Mouse (Mus musculus): ENCODE results near the gene Trp73.

Gene Trp73

GRCm38 (mm10) chr4:154140182-154140212, at the start of gene Trp73:
TSS of gene Trp73 (minus strand) at chr4:154140208.
- no peak for DNase-seq

- DNase-seq, result no peak
These were observed 48.9 kb upstream of the Trp73 start for GRCm38 (mm10) chr4:154188948-154189347.

- DNase-seq, result no peak
These were observed 46.1 kb upstream of the Trp73 start for GRCm38 (mm10) chr4:154186002-154186537.

- no peak for DNase-seq
These were observed 45.0 kb upstream of the Trp73 start for GRCm38 (mm10) chr4:154185001-154185400.

- DNase-seq, result no peak
These were observed 43.6 kb upstream of the Trp73 start for GRCm38 (mm10) chr4:154183566-154183965.

GRCm38 (mm10) chr4:154181001-154181400, 41.0 kb upstream of the Trp73 start:
- DNase-seq, result no peak

- no peak for DNase-seq
These were observed 37.2 kb upstream of the Trp73 start for GRCm38 (mm10) chr4:154177257-154177656.

- no peak for DNase-seq
These were observed 32.1 kb upstream of the Trp73 start for GRCm38 (mm10) chr4:154171931-154172604.

GRCm38 (mm10) chr4:154171151-154171930, 31.3 kb upstream of the Trp73 start:
- DNase-seq, result no peak

GRCm38 (mm10) chr4:154170506-154171150, 30.6 kb upstream of the Trp73 start, which contains the start of gene Megf6:
TSS of gene Megf6 (plus strand) at chr4:154170730.
- no peak for DNase-seq

- DNase-seq, result no peak
These were observed 30.0 kb upstream of the Trp73 start for GRCm38 (mm10) chr4:154170021-154170420.

GRCm38 (mm10) chr4:154167053-154167452, 27.0 kb upstream of the Trp73 start:
- DNase-seq, result no peak

GRCm38 (mm10) chr4:154163296-154163695, 23.3 kb upstream of the Trp73 start:
- no peak for DNase-seq

- DNase-seq, result peak; percentile 97
These were observed 20.8 kb upstream of the Trp73 start, which contains the start of gene Tprgl for GRCm38 (mm10) chr4:154160538-154161390. TSS of gene Tprgl (minus strand) at chr4:154160666.

GRCm38 (mm10) chr4:154159961-154160537, 20.0 kb upstream of the Trp73 start:
- DNase-seq, result no peak

GRCm38 (mm10) chr4:154159002-154159401, 19.0 kb upstream of the Trp73 start:
- peak; percentile 77 for DNase-seq

GRCm38 (mm10) chr4:154157970-154158662, 18.1 kb upstream of the Trp73 start:
- DNase-seq, result no peak

GRCm38 (mm10) chr4:154156050-154156449, 16.0 kb upstream of the Trp73 start:
- no peak for DNase-seq

GRCm38 (mm10) chr4:154154104-154154503, 14.1 kb upstream of the Trp73 start:
- no peak for DNase-seq

GRCm38 (mm10) chr4:154146342-154146741, 6.3 kb upstream of the Trp73 start:
- DNase-seq, result no peak

GRCm38 (mm10) chr4:154144712-154145111, 4.7 kb upstream of the Trp73 start:
- DNase-seq, result no peak

Measured in kidney, adult 11 months (tissue).